Mouse (Mus musculus) CH12.LX (cell line): Measurements from ENCODE around the gene Tmem199. TPM values are rescaled to one million over a fixed set of nuclear protein-coding genes. Genes with fewer than 3 reads are reported as not detected.

Experiments used
- DNase-seq: peaks from one replicate; pipeline ENCODE4 v3.0.0-alpha.2; 2013; ENCODE audit errors: extremely low read depth
- H3K27ac ChIP-seq: 2 replicates; pipeline ENCODE4 v1.5.1; 2012; ENCODE audit warnings: low read depth, mild to moderate bottlenecking, control low read depth, moderate library complexity; ENCODE audit not compliant: insufficient read depth
- H3K27me3 ChIP-seq: replicated peaks from 2 replicates; pipeline ENCODE3; 2012; ENCODE audit warnings: inconsistent platforms
- H3K36me3 ChIP-seq, 2 experiments: replicated peaks in 1 of 2; 2 replicates each; pipeline versions ENCODE3 to v1.6.1; 2012; ENCODE audit warnings: inconsistent platforms in 1 of 2, low read length in 1 of 2, mild to moderate bottlenecking in 1 of 2, mixed read lengths in 1 of 2, moderate library complexity in 1 of 2; ENCODE audit not compliant: control insufficient read depth in 1 of 2, insufficient read depth in 1 of 2
- H3K4me1 ChIP-seq, 2 experiments: 2 replicates each; pipeline ENCODE4 v1.6.1; 2012; ENCODE audit warnings: inconsistent platforms in 1 of 2, moderate library complexity in 1 of 2; ENCODE audit not compliant: insufficient read depth in 2 of 2, control insufficient read depth in 1 of 2
- H3K4me2 ChIP-seq: 2 replicates; pipeline ENCODE4 v1.6.1; 2012; ENCODE audit warnings: low read depth, mild to moderate bottlenecking, control low read depth; ENCODE audit not compliant: poor library complexity, insufficient read depth, severe bottlenecking
- H3K4me3 ChIP-seq, 3 experiments: fragments of 150-350 bp in 1 of 3; sonication (generic) in 1 of 3; replicated peaks in 1 of 3; 2 replicates each; pipeline versions ENCODE3 to v1.5.1; 2011 to 2012; ENCODE audit warnings: low read depth in 2 of 3, low read length in 2 of 3, mild to moderate bottlenecking in 2 of 3, moderate library complexity in 2 of 3, control low read depth in 1 of 3, improper control_type of control experiment in 1 of 3, inconsistent platforms in 1 of 3, mixed read lengths in 1 of 3; ENCODE audit not compliant: poor library complexity in 1 of 3
- H3K79me2 ChIP-seq: replicated peaks from 2 replicates; pipeline ENCODE4 v1.6.1; 2012; ENCODE audit warnings: mild to moderate bottlenecking, moderate library complexity; ENCODE audit not compliant: control insufficient read depth, poor library complexity, insufficient read depth, severe bottlenecking; ENCODE audit errors: extremely low read depth
- H3K9ac ChIP-seq: 2 replicates; pipeline ENCODE4 v1.6.1; 2012; ENCODE audit warnings: low read depth, mild to moderate bottlenecking, control low read depth, moderate library complexity; ENCODE audit not compliant: insufficient read depth
- H3K9me3 ChIP-seq: replicated peaks from 2 replicates; pipeline ENCODE3; 2012; ENCODE audit warnings: low read length, inconsistent platforms, mixed read lengths
- BHLHE40 ChIP-seq: IDR thresholded peaks from 2 replicates; pipeline ENCODE4 v1.6.1; 2011; ENCODE audit warnings: mild to moderate bottlenecking, low read depth, low read length, improper control_type of control experiment
- CHD1 ChIP-seq: IDR thresholded peaks from 2 replicates; pipeline ENCODE4 v1.6.1; 2012; ENCODE audit warnings: low read depth, low read length, improper control_type of control experiment, inconsistent platforms
- CHD2 ChIP-seq: IDR thresholded peaks from 2 replicates; pipeline ENCODE4 v1.6.1; 2011; ENCODE audit warnings: low read length, improper control_type of control experiment
- CTCF ChIP-seq, 2 experiments: IDR thresholded peaks in 1 of 2; conservative IDR thresholded peaks in 1 of 2; 2 replicates each; pipeline ENCODE4 v1.5.1; 2011 to 2012; ENCODE audit warnings: low read depth in 2 of 2, low read length in 2 of 2, improper control_type of control experiment in 1 of 2, inconsistent platforms in 1 of 2, mild to moderate bottlenecking in 1 of 2, moderate library complexity in 1 of 2
- ELF1 ChIP-seq: IDR thresholded peaks from 2 replicates; pipeline ENCODE4 v1.6.1; 2014; ENCODE audit warnings: low read depth, mild to moderate bottlenecking, inconsistent platforms, low read length, improper control_type of control experiment
- EP300 ChIP-seq: IDR thresholded peaks from 2 replicates; pipeline ENCODE4 v1.6.1; 2011; ENCODE audit warnings: low read length, improper control_type of control experiment
- ETS1 ChIP-seq: conservative IDR thresholded peaks from 2 replicates; pipeline ENCODE4 v1.6.1; 2012; ENCODE audit warnings: low read depth, mild to moderate bottlenecking, inconsistent platforms, low read length, improper control_type of control experiment, moderate library complexity
- GABPA ChIP-seq: IDR thresholded peaks from 2 replicates; pipeline ENCODE4 v1.6.1; 2012; ENCODE audit warnings: low read depth, low read length, improper control_type of control experiment, inconsistent platforms; ENCODE audit not compliant: insufficient replicate concordance
- HCFC1 ChIP-seq: IDR thresholded peaks from 2 replicates; pipeline ENCODE4 v1.6.1; 2012; ENCODE audit warnings: low read depth, mild to moderate bottlenecking, inconsistent platforms, low read length, improper control_type of control experiment
- IRF4 ChIP-seq: IDR thresholded peaks from 2 replicates; pipeline ENCODE4 v1.6.1; 2014; ENCODE audit warnings: low read depth, mild to moderate bottlenecking, inconsistent platforms, low read length, improper control_type of control experiment
- JUN ChIP-seq: IDR thresholded peaks from 2 replicates; pipeline ENCODE4 v1.6.1; 2011; ENCODE audit warnings: low read depth, mild to moderate bottlenecking, low read length, improper control_type of control experiment, moderate library complexity; ENCODE audit not compliant: insufficient read depth
- KAT2A ChIP-seq: IDR thresholded peaks from 2 replicates; pipeline ENCODE4 v1.6.1; 2012; ENCODE audit warnings: low read length, improper control_type of control experiment, inconsistent platforms; ENCODE audit not compliant: insufficient replicate concordance
- MAFK ChIP-seq: IDR thresholded peaks from 2 replicates; pipeline ENCODE4 v1.6.1; 2011; ENCODE audit warnings: low read length, improper control_type of control experiment; ENCODE audit not compliant: insufficient replicate concordance
- MAZ ChIP-seq: IDR thresholded peaks from 2 replicates; pipeline ENCODE4 v1.6.1; 2012; ENCODE audit warnings: low read depth, mild to moderate bottlenecking, inconsistent platforms, low read length, improper control_type of control experiment, moderate library complexity
- MEF2A ChIP-seq: IDR thresholded peaks from 2 replicates; pipeline ENCODE4 v1.6.1; 2014; ENCODE audit warnings: low read depth, mild to moderate bottlenecking, inconsistent platforms, low read length, improper control_type of control experiment, borderline replicate concordance
- MYC ChIP-seq: IDR thresholded peaks from 2 replicates; pipeline ENCODE4 v1.6.1; 2011; ENCODE audit warnings: low read depth, mild to moderate bottlenecking, improper control_type of control experiment, low read length
- NELFE ChIP-seq: IDR thresholded peaks from 2 replicates; pipeline ENCODE4 v1.6.1; 2011; ENCODE audit warnings: low read depth, low read length, improper control_type of control experiment
- NRF1 ChIP-seq: IDR thresholded peaks from 2 replicates; pipeline ENCODE4 v1.6.1; 2014; ENCODE audit warnings: low read depth, mild to moderate bottlenecking, inconsistent platforms, low read length, improper control_type of control experiment, moderate library complexity
- POLR2A ChIP-seq: IDR thresholded peaks from 2 replicates; pipeline ENCODE4 v1.6.1; 2011; ENCODE audit warnings: low read depth, mild to moderate bottlenecking, improper control_type of control experiment, low read length
- POLR2AphosphoS2 ChIP-seq: IDR thresholded peaks from 2 replicates; pipeline ENCODE4 v1.6.1; 2011; ENCODE audit warnings: low read depth, low read length, improper control_type of control experiment
- RAD21 ChIP-seq: IDR thresholded peaks from 2 replicates; pipeline ENCODE4 v1.6.1; 2011; ENCODE audit warnings: low read depth, mild to moderate bottlenecking, low read length, improper control_type of control experiment, moderate library complexity
- TBP ChIP-seq: conservative IDR thresholded peaks from 2 replicates; pipeline ENCODE4 v1.6.1; 2011; ENCODE audit warnings: low read depth, low read length, improper control_type of control experiment
- TCF12 ChIP-seq: IDR thresholded peaks from 2 replicates; pipeline ENCODE4 v1.6.1; 2014; ENCODE audit warnings: low read depth, mild to moderate bottlenecking, inconsistent platforms, low read length, improper control_type of control experiment
- USF1 ChIP-seq: IDR thresholded peaks from 2 replicates; pipeline ENCODE4 v1.6.1; 2014; ENCODE audit warnings: low read depth, mild to moderate bottlenecking, inconsistent platforms, low read length, improper control_type of control experiment
- USF2 ChIP-seq: conservative IDR thresholded peaks from 2 replicates; pipeline ENCODE4 v1.6.1; 2011; ENCODE audit warnings: low read depth, low read length, improper control_type of control experiment
- ZC3H11A ChIP-seq: IDR thresholded peaks from 2 replicates; pipeline ENCODE4 v1.6.1; 2012; ENCODE audit warnings: low read depth, mild to moderate bottlenecking, inconsistent platforms, low read length, improper control_type of control experiment
- ZKSCAN1 ChIP-seq: IDR thresholded peaks from 2 replicates; pipeline ENCODE4 v1.6.1; 2012; ENCODE audit warnings: low read depth, inconsistent platforms, low read length, improper control_type of control experiment, borderline replicate concordance
- ZMIZ1 ChIP-seq: IDR thresholded peaks from 2 replicates; pipeline ENCODE4 v1.6.1; 2012; ENCODE audit warnings: low read depth, mild to moderate bottlenecking, inconsistent platforms, low read length, improper control_type of control experiment
- ZNF384 ChIP-seq: IDR thresholded peaks from 2 replicates; pipeline ENCODE4 v1.6.1; 2012; ENCODE audit warnings: low read depth, low read length, improper control_type of control experiment, inconsistent platforms
- dilution Hi-C: fragments of 300-500 bp; cut with MboI; formaldehyde crosslinking; loops from 2 replicates; pipeline ENCODE4 v1.14.3; 2020; ENCODE audit warnings: low sequenced_read_pairs; ENCODE audit not compliant: extremely low pct_unique_long_range_greater_than_20kb, extremely low pct_ligation_motif_present
- in situ Hi-C: fragments of 300-500 bp; cut with MboI; formaldehyde crosslinking; loops from 3 replicates; pipeline ENCODE4 v1.14.3; 2019; ENCODE audit warnings: low sequenced_read_pairs, low pct_ligation_motif_present, low pct_unique_long_range_greater_than_20kb, mixed read lengths
- polyA plus RNA-seq: library from polyadenylated mRNA; unstranded; fragments of >175 nt; gene quantifications from 2 replicates; pipeline ENCODE4 v1.2.1, GENCODE M21; 2012; ENCODE audit warnings: low read depth; ENCODE audit not compliant: insufficient read length
- total RNA-seq, 2 experiments: library from RNA; depleted of rRNA; stranded (reverse); fragments of 300-350 nt in 1 of 2; fragments of >200 nt in 1 of 2; gene quantifications; 2 replicates each; pipeline ENCODE4 v1.2.3; 2012 to 2014

Gene Tmem199
- total and polyA plus RNA-seq, 3 experiments: 67.3 to 109 (median 80.4) TPM

- Histone ChIP-seq H3K9ac (peak overlapping the region; percentile 89; the same call in 1 of the 2 replicates), H3K4me2 (peak overlapping the region; percentile 24), H3K9me3 (peaks cover 8% of the 10 kb centered on the region), H3K27ac (no peak overlapping the region), H3K79me2 (no peaks in the 10 kb centered on the region), H3K4me1 (peaks cover 7 to 14% of the 10 kb centered on the region in 2 experiments), H3K27me3 (peaks cover 2% of the 10 kb centered on the region), H3K4me3 (peak overlapping the region; percentile 67 to 85 (median 84)), H3K36me3 (peaks cover 0 to 1% of the 10 kb centered on the region in 2 experiments)
- in situ Hi-C loops (no loop called here), dilution Hi-C loops (no loop called here)
- TF ChIP-seq GABPA: no peak
- no peak for TF ChIP-seq NRF1
- TF ChIP-seq CTCF (conservative IDR thresholded peaks at IDR 0.05 in 1 of 2, IDR thresholded peaks at IDR 0.05 in 1 of 2; ENCODE audit: low read depth in 2 of 2, low read length in 2 of 2): no peak
- TF ChIP-seq JUN: no peak
- TF ChIP-seq ELF1: peak; percentile 35; the same call in 1 of the 2 replicates
- TF ChIP-seq MAZ: no peak
- no peak for TF ChIP-seq BHLHE40
- DNase-seq: no peak
These were observed 45.6 kb downstream of the Tmem199 start for GRCm38 (mm10) chr11:78466242-78466912.

GRCm38 (mm10) chr11:78465568-78466180, 46.3 kb downstream of the Tmem199 start, which contains the start of gene Slc46a1:
Gene Slc46a1, plus strand, starts transcription at chr11:78465697.
- H3K79me2 ChIP-seq: no peaks in the 10 kb centered on the region
- peaks cover 7 to 14% of the 10 kb centered on the region in 2 experiments for H3K4me1 ChIP-seq
- H3K27me3 ChIP-seq: peaks cover 2% of the 10 kb centered on the region
- H3K36me3 ChIP-seq: no peaks in the 10 kb centered on the region
- H3K9ac ChIP-seq: peak within 1 kb of the TSS; percentile 89
- in situ Hi-C loops: no loop called here
- dilution Hi-C loops: no loop called here
- peak; percentile 92 for DNase-seq
- peak within 1 kb of the TSS; percentile 67 to 85 (median 84) for H3K4me3 ChIP-seq
- peaks cover 8% of the 10 kb centered on the region for H3K9me3 ChIP-seq
- peak within 1 kb of the TSS; percentile 24 for H3K4me2 ChIP-seq
- H3K27ac ChIP-seq: peak within 1 kb of the TSS; percentile 19; the same call in 1 of the 2 replicates
- TF ChIP-seq MYC: peak; percentile 72; the same call in 1 of the 2 replicates
- TF ChIP-seq JUN: no peak
- TF ChIP-seq ETS1: no peak; the same call in 1 of the 2 replicates
- TF ChIP-seq RAD21: no peak
- TF ChIP-seq GABPA: no peak
- TF ChIP-seq MAZ: no peak
- peak; percentile 64 for TF ChIP-seq POLR2A
- no peak for TF ChIP-seq KAT2A
- no peak for TF ChIP-seq CHD1
- no peak for TF ChIP-seq ZC3H11A
- TF ChIP-seq ZMIZ1: no peak
- no peak for TF ChIP-seq MAFK
- TF ChIP-seq IRF4: no peak
- 0 out of 2 replicates have a peak, but pooled peaks have one; percentile 55 for TF ChIP-seq TBP
- TF ChIP-seq POLR2AphosphoS2: no peak
- TF ChIP-seq USF1: peak; percentile 68
- no peak for TF ChIP-seq ZKSCAN1
- TF ChIP-seq MEF2A: no peak
- no peak for TF ChIP-seq CHD2
- TF ChIP-seq USF2: no peak; the same call in 1 of the 2 replicates
- no peak for TF ChIP-seq NELFE
- TF ChIP-seq CTCF (conservative IDR thresholded peaks at IDR 0.05 in 1 of 2, IDR thresholded peaks at IDR 0.05 in 1 of 2; ENCODE audit: low read depth in 2 of 2, low read length in 2 of 2): no peak
- TF ChIP-seq EP300: no peak
- TF ChIP-seq TCF12: peak; percentile 44; the same call in 1 of the 2 replicates
- TF ChIP-seq ZNF384: no peak
- peak; percentile 95 for TF ChIP-seq NRF1
- TF ChIP-seq HCFC1: no peak
